Mouse (Mus musculus) neural tube, embryonic 11.5 days (tissue): ENCODE measurements at regions not wholly inside any gene's neighbourhood (a gene's known extent, or its start where the extent isn't known, plus 50 kb on each side); places are given as distances from the start of the nearest gene placed in this dataset.

Experiments
- ATAC-seq: fragments of 200-750 bp; cut with Nextera tagmentation; 2 replicates; pipeline ENCODE4 v1.8.0; 2017; ENCODE audit warnings: moderate number of reproducible peaks, mild to moderate bottlenecking, moderate TSS enrichment, moderate library complexity; ENCODE audit not compliant: insufficient read depth, low FRiP score, low TSS enrichment
- DNase-seq: peaks from one replicate; pipeline ENCODE4 v3.0.0-alpha.2; 2015; ENCODE audit warnings: low spot score
- H3K27ac ChIP-seq: fragments of 300-500 bp; sonication (generic); 2 replicates; pipeline ENCODE4 v1.5.1; 2014; ENCODE audit warnings: low read depth, mild to moderate bottlenecking, low read length
- H3K27me3 ChIP-seq: fragments of 300-500 bp; sonication (generic); 2 replicates; pipeline ENCODE4 v1.6.1; 2014; ENCODE audit warnings: mild to moderate bottlenecking, low read length, mixed read lengths; ENCODE audit not compliant: control insufficient read depth, insufficient read depth
- H3K36me3 ChIP-seq: fragments of 300-500 bp; sonication (generic); 2 replicates; pipeline ENCODE4 v1.6.1; 2014; ENCODE audit warnings: mild to moderate bottlenecking, low read length, moderate library complexity, mixed read lengths; ENCODE audit not compliant: control insufficient read depth, insufficient read depth
- H3K4me1 ChIP-seq: fragments of 300-500 bp; sonication (generic); 2 replicates; pipeline ENCODE4 v1.6.1; 2014; ENCODE audit warnings: low read length, mixed read lengths; ENCODE audit not compliant: control insufficient read depth, insufficient read depth
- H3K4me2 ChIP-seq: fragments of 300-500 bp; sonication (generic); 2 replicates; pipeline ENCODE4 v1.6.1; 2014; ENCODE audit warnings: low read depth, mild to moderate bottlenecking, moderate library complexity
- H3K4me3 ChIP-seq: fragments of 300-500 bp; sonication (generic); 2 replicates; pipeline ENCODE4 v1.5.1; 2014; ENCODE audit warnings: low read depth, low read length
- H3K9ac ChIP-seq: fragments of 300-500 bp; sonication (generic); 2 replicates; pipeline ENCODE4 v1.6.1; 2014; ENCODE audit warnings: mild to moderate bottlenecking, low read length
- H3K9me3 ChIP-seq: fragments of 300-500 bp; sonication (generic); 2 replicates; pipeline ENCODE4 v1.6.1; 2016; ENCODE audit warnings: low read length; ENCODE audit not compliant: control insufficient read depth
- WGBS: fragments of 180-500 bp; shearing (Covaris S2); extraction: QIAGEN DNeasy Blood & Tissue Kit; methylation state at CpG from one replicate; pipeline ENCODE4 v1.1.7; 2014; 5-methylcytosine and 5-hydroxymethylcytosine counted together

- WGBS, result 88% methylated on average over 2 of the region's 2 CpGs
- Histone ChIP-seq H3K27me3 (no peaks in the 10 kb centered on the region), H3K9me3 (no peaks in the 10 kb centered on the region), H3K4me2 (no peak overlapping the region), H3K4me3 (no peak overlapping the region), H3K27ac (no peak overlapping the region), H3K9ac (no peak overlapping the region), H3K4me1 (no peaks in the 10 kb centered on the region), H3K36me3 (no peaks in the 10 kb centered on the region)
- DNase-seq, result no peak
- no peak for ATAC-seq
Observed at GRCm38 (mm10) chr3:105257096-105257495, 190.5 kb downstream of the 4930564D02Rik start.

DNA sequence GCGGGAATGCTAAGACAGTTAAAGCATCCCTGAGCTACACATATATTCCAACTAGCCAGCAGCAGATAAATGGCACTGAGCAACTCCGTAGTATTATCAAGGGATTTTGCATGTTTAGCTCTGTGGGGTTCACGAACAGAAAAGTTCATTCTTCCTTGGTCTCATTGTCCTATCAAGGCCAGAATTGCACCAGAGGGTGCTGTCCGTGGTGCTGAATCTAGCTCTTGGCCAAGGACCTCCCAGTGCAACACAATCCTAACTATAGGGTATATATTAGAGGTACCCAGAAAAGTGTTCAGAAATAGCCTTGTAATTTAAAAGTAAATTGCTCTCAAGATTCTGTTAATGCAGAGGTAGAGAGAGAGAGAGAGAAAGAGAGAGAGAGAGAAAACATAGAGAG lies 176.9 kb upstream of the Kcnd3 start:
- no peaks in the 10 kb centered on the region for H3K27me3 ChIP-seq
- DNase-seq (peak; percentile 74), ATAC-seq (no peak)
- 39% methylated on average over 4 of the region's 4 CpGs for WGBS
- H3K4me2 ChIP-seq, result no peak overlapping the region
- no peaks in the 10 kb centered on the region for H3K4me1 ChIP-seq
- no peak overlapping the region for H3K4me3 ChIP-seq
- no peak overlapping the region for H3K9ac ChIP-seq
- H3K36me3 ChIP-seq, result no peaks in the 10 kb centered on the region
- H3K9me3 ChIP-seq, result no peaks in the 10 kb centered on the region
- H3K27ac ChIP-seq, result no peak overlapping the region

DNA sequence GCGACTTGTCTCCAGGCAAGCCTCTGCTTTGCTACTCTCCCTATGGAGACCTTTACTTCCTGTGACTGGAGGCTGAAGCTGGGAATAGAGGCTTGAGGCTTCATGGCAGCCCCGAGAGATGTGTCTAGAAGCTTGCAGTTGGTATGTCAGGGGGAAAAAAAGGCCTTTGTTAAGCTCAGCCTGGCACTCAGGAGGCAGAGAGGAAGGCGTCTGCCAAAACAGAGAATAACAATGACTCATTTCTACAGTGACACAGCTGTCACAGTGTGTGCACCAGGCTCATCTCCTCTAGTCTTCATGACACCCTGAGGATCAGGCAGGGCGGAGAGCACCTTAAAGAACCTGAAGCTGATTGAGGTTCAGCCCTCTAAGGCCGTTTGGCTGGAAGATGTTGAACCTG lies 171.2 kb upstream of the Kcnd3 start:
- no peaks in the 10 kb centered on the region for H3K9me3 ChIP-seq
- DNase-seq (no peak), ATAC-seq (no peak)
- no peak overlapping the region for H3K27ac ChIP-seq
- no peaks in the 10 kb centered on the region for H3K36me3 ChIP-seq
- H3K27me3 ChIP-seq, result no peaks in the 10 kb centered on the region
- H3K4me1 ChIP-seq, result no peaks in the 10 kb centered on the region
- H3K4me3 ChIP-seq, result no peak overlapping the region
- H3K4me2 ChIP-seq, result no peak overlapping the region
- no peak overlapping the region for H3K9ac ChIP-seq
- 78% methylated on average over 5 of the region's 5 CpGs for WGBS

GRCm38 (mm10) chr3:105281686-105282085 lies 170.4 kb upstream of the Kcnd3 start:
- Histone ChIP-seq H3K4me3 (no peak overlapping the region), H3K4me1 (no peaks in the 10 kb centered on the region), H3K4me2 (no peak overlapping the region), H3K36me3 (no peaks in the 10 kb centered on the region), H3K27ac (no peak overlapping the region), H3K9ac (no peak overlapping the region), H3K9me3 (no peaks in the 10 kb centered on the region), H3K27me3 (no peaks in the 10 kb centered on the region)
- ATAC-seq, result no peak
- no peak for DNase-seq
- 89% methylated on average over 3 of the region's 3 CpGs for WGBS

GRCm38 (mm10) chr3:105298273-105298672 lies 153.9 kb upstream of the Kcnd3 start:
- Histone ChIP-seq H3K4me2 (no peak overlapping the region), H3K36me3 (no peaks in the 10 kb centered on the region), H3K4me3 (no peak overlapping the region), H3K27ac (no peak overlapping the region), H3K27me3 (no peaks in the 10 kb centered on the region), H3K9ac (no peak overlapping the region), H3K4me1 (no peaks in the 10 kb centered on the region), H3K9me3 (no peaks in the 10 kb centered on the region)
- ATAC-seq (no peak), DNase-seq (no peak)
- WGBS, result 85% methylated on average over 3 of the region's 3 CpGs

GRCm38 (mm10) chr3:105300693-105301548 lies 151.2 kb upstream of the Kcnd3 start:
- no peak overlapping the region for H3K27ac ChIP-seq
- H3K9ac ChIP-seq, result no peak overlapping the region
- H3K27me3 ChIP-seq, result no peaks in the 10 kb centered on the region
- H3K9me3 ChIP-seq, result no peaks in the 10 kb centered on the region
- H3K4me3 ChIP-seq, result no peak overlapping the region
- no peaks in the 10 kb centered on the region for H3K36me3 ChIP-seq
- H3K4me2 ChIP-seq, result no peak overlapping the region
- H3K4me1 ChIP-seq, result no peaks in the 10 kb centered on the region
- ATAC-seq (no peak), DNase-seq (no peak)
- 68% methylated on average over 7 of the region's 7 CpGs for WGBS

DNA sequence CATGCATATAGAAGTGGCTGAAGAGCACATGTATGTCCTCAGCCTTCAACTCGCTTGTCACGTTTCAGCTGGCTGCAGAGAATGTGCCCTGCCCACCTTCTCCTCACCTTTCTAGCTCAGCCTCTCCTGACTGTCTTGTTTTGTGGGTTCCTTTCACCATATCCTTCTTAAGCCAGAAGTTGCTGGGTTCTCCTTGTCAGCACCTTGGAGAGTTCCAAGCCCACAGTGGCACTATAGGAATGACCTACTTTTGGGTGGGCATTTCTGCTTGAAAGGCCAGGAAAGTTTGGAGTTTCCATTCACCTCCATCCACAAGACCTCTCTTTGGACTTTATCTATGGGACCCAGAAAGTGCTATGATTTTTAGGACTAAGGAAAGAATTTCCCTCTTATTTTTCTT lies 144.5 kb upstream of the Kcnd3 start:
- DNase-seq (peak; percentile 28), ATAC-seq (no peak)
- no peak overlapping the region for H3K4me3 ChIP-seq
- no peak overlapping the region for H3K4me2 ChIP-seq
- 55% methylated on average over 2 of the region's 2 CpGs for WGBS
- H3K9ac ChIP-seq, result no peak overlapping the region
- no peaks in the 10 kb centered on the region for H3K4me1 ChIP-seq
- H3K9me3 ChIP-seq, result no peaks in the 10 kb centered on the region
- H3K27ac ChIP-seq, result no peak overlapping the region
- no peaks in the 10 kb centered on the region for H3K27me3 ChIP-seq
- H3K36me3 ChIP-seq, result no peaks in the 10 kb centered on the region

DNA sequence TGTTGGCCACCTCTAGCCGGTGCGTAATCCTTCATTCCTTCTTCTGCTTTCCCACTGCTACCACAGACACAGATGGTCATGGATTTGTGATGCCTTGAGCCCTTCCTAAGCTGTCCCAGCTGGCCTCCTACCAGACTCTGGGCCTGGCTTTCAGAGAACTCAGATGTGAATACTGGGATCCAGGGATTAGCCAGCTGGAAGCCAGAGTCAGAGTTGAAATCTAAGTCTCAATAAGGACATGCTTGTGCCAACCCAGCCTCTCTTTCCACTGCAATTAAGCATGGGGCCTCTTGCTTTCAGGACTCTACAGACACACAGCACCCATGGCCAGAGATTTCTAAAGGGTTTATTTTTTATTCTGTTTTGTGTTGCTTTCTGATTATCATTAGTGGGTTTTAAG lies 143.1 kb upstream of the Kcnd3 start:
- H3K4me3 ChIP-seq, result no peak overlapping the region
- no peaks in the 10 kb centered on the region for H3K9me3 ChIP-seq
- no peak overlapping the region for H3K27ac ChIP-seq
- no peaks in the 10 kb centered on the region for H3K4me1 ChIP-seq
- no peak for ATAC-seq
- no peak for DNase-seq
- H3K4me2 ChIP-seq, result no peak overlapping the region
- WGBS, result 86% methylated on average over 2 of the region's 2 CpGs
- H3K36me3 ChIP-seq, result no peaks in the 10 kb centered on the region
- no peaks in the 10 kb centered on the region for H3K27me3 ChIP-seq
- H3K9ac ChIP-seq, result no peak overlapping the region

- no peaks in the 10 kb centered on the region for H3K36me3 ChIP-seq
- H3K4me3 ChIP-seq, result no peak overlapping the region
- 91% methylated on average over 4 of the region's 4 CpGs for WGBS
- H3K9ac ChIP-seq, result no peak overlapping the region
- H3K4me2 ChIP-seq, result no peak overlapping the region
- no peaks in the 10 kb centered on the region for H3K9me3 ChIP-seq
- ATAC-seq, result no peak
- H3K27me3 ChIP-seq, result no peaks in the 10 kb centered on the region
- H3K27ac ChIP-seq, result no peak overlapping the region
- H3K4me1 ChIP-seq, result no peaks in the 10 kb centered on the region
- no peak for DNase-seq
Observed at GRCm38 (mm10) chr3:105353268-105353667, 98.9 kb upstream of the Kcnd3 start.
